Mouse (Mus musculus): ENCODE results near the gene Ly6g5c. TPM values are rescaled to one million over a fixed set of nuclear protein-coding genes. Genes with fewer than 3 reads are reported as not detected.
A peak's percentile ranks its signal among the peaks of the same experiment; 100 is the strongest.

The Ly6g5c gene
- polyA plus RNA-seq, 1 experiment = not detected

DNA sequence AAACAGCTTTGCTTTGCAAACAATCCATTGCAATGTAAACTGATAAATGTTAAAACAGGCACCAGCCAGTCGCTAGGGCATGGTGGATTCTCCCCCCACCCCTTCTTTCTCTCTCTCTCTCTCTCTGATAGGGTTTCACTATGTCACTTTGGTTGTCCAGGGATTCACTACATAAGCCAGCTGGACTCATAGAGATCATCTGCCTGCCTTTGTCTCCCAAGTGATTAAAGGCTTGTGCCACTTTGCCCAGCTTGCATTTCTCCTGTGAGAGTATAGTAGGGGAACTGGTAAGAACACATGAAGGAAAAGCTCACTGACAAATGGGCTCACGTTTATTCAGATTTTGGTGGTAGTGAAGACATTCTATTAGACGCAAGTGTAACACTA, 24.1 kb downstream of the Ly6g5c start:
- TF ChIP-seq POLR2A (IDR thresholded peaks at IDR 0.05; ENCODE audit: borderline replicate concordance, extremely low read depth, insufficient read depth, insufficient read length, poor library complexity, severe bottlenecking) (no peak), CTCF (IDR thresholded peaks at IDR 0.05; ENCODE audit: borderline replicate concordance, extremely low read depth, insufficient read depth, insufficient read length) (no peak)

DNA sequence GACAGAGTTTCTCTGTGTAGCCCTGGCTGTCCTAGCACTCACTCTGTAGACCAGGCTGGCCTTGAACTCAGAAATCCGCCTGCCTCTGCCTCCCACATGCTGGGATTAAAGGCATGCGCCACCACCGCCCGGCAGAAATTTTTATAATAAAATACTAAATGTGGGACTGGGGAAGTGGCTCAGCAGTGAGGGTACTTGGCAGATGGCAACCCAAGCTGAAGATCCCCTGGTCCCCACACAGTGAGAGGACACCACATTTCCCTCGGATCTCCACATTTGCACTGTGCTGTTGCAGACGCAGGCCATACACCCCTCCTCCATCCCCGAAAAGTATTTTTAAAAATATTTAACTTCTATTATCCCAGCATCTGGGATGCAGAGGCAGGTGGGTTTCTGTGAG, 25.4 kb downstream of the Ly6g5c start:
- TF ChIP-seq CTCF (IDR thresholded peaks at IDR 0.05; ENCODE audit: borderline replicate concordance, extremely low read depth, insufficient read depth, insufficient read length) = no peak
- DNase-seq (ENCODE audit: low read depth) = no peak

More for the DNA sequence above, 24.1 kb downstream of the Ly6g5c start:
- DNase-seq (ENCODE audit: low read depth) = no peak

DNA sequence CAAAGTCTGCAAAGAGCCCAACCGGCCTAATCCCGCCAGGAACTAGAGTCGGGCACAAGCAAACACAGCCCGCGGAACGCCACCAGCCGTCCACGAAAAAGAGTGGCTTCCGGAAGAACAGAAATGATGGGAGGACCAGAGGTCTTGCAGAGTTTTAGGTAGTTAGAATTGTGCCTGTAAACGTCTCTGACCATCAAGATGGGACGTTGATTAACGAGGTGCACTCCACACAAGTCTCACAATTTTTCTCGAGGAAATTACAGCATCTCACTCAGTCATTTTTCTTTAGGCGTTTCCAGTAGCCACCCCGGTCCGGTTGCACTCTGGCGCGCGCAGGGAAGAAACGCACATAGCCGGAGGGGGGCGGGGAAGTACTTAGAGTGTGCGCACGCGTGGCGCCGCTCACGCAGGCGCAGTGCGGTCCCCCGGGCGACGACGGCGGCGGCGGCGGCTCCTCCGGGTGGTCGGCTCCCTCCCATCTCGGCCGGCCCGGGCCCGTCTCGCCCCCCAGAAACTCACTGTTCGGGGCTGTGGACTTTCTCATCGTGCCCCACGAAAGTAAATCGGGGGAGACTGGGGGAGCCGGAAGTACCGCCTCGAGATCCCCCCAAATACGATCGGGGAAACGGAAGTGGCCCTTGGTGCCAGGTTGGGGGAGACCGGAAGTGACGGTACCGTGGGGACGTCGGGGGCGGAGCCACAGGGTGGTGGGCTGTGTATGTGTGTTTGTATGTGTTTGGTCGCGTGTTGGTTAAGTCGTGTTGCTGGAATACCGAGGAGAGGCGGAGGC, 26.9 kb downstream of the Ly6g5c start, which contains the start of gene Bag6:
Bag6 (plus strand) TSS at position 378 of the 790 bp plus-strand sequence.
- DNase-seq (ENCODE audit: low read depth) = peak; percentile 98
- TF ChIP-seq CTCF (IDR thresholded peaks at IDR 0.05; ENCODE audit: borderline replicate concordance, extremely low read depth, insufficient read depth, insufficient read length) = no peak
- peak; percentile 77 for TF ChIP-seq POLR2A (IDR thresholded peaks at IDR 0.05; ENCODE audit: borderline replicate concordance, extremely low read depth, insufficient read depth, insufficient read length, poor library complexity, severe bottlenecking)

DNA sequence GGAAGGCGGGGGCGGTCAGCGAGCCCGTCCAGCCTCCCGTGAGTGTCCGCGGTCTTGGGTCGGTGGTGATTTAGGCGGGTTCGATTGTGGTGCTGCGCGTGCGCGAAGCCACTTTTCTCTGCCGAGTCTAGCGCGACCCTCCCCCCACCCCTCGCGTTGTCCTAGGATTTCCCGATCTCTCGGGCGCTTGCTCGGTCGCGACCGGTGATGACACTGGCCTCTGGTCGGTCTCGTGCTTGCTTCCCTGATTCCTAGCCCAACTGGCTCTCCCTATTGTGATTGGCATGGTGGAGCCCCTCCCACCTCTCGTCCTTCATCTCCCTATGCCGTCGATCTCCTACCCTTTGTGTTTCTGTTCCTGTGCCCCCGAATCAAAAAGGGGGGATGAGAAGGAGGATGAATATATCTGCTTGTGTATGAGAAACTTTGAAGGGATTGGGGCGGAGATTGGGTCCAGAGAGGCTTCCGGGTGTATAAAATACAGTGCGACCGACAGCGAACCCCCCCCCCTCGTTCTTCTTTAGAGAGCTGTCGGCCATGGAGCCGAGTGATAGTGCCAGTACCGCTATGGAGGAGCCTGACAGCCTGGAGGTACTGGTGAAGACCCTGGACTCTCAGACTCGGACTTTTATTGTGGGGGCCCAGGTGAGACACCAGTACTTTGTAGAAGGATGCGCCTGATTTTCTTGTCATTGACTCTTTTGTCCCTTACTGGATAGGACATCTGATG, 27.7 kb downstream of the Ly6g5c start:
- no peak for DNase-seq (ENCODE audit: low read depth)
- TF ChIP-seq POLR2A (IDR thresholded peaks at IDR 0.05; ENCODE audit: borderline replicate concordance, extremely low read depth, insufficient read depth, insufficient read length, poor library complexity, severe bottlenecking) (no peak), CTCF (IDR thresholded peaks at IDR 0.05; ENCODE audit: borderline replicate concordance, extremely low read depth, insufficient read depth, insufficient read length) (no peak)

DNA sequence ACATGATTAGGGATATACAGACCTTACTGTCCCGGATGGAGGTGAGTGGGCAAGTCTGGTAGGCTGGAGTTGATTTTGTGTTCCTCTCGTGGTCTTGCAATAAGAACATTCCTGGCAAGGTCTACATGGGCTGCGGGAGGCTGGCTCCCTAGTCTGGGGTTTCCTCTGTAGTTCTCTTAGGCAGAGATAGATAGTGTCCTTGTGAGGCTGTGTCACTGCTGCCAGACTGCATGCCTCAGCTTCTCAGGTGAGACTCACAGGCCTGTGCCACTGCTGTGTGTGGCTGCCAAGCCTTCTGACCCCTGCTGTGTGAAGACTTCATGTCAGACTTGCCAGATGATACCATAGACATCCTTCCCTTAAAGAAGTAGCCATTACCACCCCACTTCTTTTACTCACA, 31.2 kb downstream of the Ly6g5c start:
- no peak for DNase-seq (ENCODE audit: low read depth)

DNA sequence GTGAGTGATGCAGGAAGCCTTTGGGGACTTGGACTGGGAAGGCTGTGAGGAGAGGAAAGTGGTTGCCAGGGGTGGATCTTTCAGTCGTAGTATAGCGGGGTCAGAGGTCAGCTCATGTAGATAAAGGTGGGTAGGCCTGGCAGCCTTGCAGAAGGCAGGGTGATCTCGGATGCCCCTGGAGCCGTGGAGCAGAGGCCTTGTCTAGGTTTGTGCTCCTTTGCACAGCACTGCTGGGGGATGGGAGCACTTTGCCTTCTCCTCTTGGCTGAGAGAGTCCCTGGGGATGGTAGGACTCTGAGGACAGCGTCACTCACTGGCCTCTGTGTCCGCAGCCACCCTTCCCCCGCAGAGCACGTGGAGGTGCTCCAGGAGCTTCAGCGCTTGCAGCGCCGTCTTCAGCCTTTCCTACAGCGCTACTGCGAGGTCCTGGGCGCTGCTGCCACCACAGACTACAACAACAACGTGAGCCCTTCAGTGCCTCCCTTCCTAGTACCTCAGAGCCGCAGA, 32.5 kb downstream of the Ly6g5c start:
- TF ChIP-seq POLR2A (IDR thresholded peaks at IDR 0.05; ENCODE audit: borderline replicate concordance, extremely low read depth, insufficient read depth, insufficient read length, poor library complexity, severe bottlenecking) (no peak), CTCF (IDR thresholded peaks at IDR 0.05; ENCODE audit: borderline replicate concordance, extremely low read depth, insufficient read depth, insufficient read length) (no peak)
- no peak for DNase-seq (ENCODE audit: low read depth)

More for the DNA sequence above, 31.2 kb downstream of the Ly6g5c start:
- TF ChIP-seq POLR2A (IDR thresholded peaks at IDR 0.05; ENCODE audit: borderline replicate concordance, extremely low read depth, insufficient read depth, insufficient read length, poor library complexity, severe bottlenecking) = no peak
- TF ChIP-seq CTCF (IDR thresholded peaks at IDR 0.05; ENCODE audit: borderline replicate concordance, extremely low read depth, insufficient read depth, insufficient read length) = no peak

DNA sequence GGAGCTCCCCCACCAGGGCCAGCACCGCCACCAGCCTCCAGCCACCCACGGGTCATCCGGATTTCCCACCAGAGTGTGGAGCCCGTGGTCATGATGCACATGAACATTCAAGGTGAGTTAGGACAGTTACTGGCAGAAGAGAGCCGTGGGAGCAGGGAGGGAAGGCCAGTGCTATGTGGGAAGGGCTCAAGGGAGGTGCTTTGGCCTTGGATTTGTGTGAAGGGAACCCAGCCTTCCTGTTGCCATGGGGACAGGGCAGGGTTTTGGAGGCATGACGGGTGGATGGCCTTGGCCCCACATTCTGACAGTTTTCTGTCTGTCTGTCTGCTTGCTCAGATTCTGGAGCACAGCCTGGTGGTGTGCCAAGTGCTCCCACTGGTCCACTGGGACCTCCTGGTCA, 33.9 kb downstream of the Ly6g5c start:
- no peak for TF ChIP-seq CTCF (IDR thresholded peaks at IDR 0.05; ENCODE audit: borderline replicate concordance, extremely low read depth, insufficient read depth, insufficient read length)
- no peak for DNase-seq (ENCODE audit: low read depth)

DNA sequence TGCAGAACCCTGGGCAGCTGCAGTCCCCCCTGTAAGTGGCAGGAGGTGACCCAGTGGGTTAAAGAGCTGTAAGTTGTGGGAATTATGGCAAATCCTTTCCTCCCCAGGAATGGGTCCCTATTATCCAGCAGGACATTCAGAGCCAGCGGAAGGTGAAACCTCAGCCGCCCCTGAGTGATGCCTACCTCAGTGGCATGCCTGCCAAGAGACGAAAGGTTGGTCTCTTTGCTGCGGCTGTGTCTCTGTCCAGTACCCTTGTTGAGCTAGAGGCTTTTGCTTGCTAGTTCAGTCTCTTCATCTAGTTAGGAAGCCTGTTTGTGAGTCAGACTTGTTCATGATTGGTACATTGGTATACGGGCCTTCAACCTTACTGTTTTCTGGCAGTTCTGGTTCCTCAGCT, 38.1 kb downstream of the Ly6g5c start:
- DNase-seq (ENCODE audit: low read depth) = no peak
- no peak for TF ChIP-seq POLR2A (IDR thresholded peaks at IDR 0.05; ENCODE audit: borderline replicate concordance, extremely low read depth, insufficient read depth, insufficient read length, poor library complexity, severe bottlenecking)
- no peak for TF ChIP-seq CTCF (IDR thresholded peaks at IDR 0.05; ENCODE audit: borderline replicate concordance, extremely low read depth, insufficient read depth, insufficient read length)

DNA sequence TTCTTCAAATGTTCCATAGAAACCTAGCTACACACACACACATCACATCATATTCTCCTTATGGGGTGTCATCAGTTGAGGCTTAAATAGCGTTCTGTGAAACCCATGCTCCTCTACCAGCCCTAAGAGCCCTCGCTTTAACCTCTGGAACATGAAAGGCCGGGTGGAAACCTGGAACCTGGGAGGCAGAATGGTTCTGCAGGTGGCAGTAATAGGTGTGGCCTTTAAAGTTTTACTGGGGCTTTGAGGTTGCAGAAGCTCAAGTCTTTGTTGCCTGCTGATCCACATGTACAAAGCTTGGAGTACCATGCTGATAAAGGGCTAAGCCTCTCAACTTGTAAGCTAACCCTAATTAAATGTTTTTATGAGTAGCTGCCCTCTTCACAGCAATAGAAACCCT, 39.3 kb downstream of the Ly6g5c start:
- TF ChIP-seq CTCF (IDR thresholded peaks at IDR 0.05; ENCODE audit: borderline replicate concordance, extremely low read depth, insufficient read depth, insufficient read length) = no peak
- no peak for TF ChIP-seq POLR2A (IDR thresholded peaks at IDR 0.05; ENCODE audit: borderline replicate concordance, extremely low read depth, insufficient read depth, insufficient read length, poor library complexity, severe bottlenecking)
- peak; percentile 19 for DNase-seq (ENCODE audit: low read depth)

DNA sequence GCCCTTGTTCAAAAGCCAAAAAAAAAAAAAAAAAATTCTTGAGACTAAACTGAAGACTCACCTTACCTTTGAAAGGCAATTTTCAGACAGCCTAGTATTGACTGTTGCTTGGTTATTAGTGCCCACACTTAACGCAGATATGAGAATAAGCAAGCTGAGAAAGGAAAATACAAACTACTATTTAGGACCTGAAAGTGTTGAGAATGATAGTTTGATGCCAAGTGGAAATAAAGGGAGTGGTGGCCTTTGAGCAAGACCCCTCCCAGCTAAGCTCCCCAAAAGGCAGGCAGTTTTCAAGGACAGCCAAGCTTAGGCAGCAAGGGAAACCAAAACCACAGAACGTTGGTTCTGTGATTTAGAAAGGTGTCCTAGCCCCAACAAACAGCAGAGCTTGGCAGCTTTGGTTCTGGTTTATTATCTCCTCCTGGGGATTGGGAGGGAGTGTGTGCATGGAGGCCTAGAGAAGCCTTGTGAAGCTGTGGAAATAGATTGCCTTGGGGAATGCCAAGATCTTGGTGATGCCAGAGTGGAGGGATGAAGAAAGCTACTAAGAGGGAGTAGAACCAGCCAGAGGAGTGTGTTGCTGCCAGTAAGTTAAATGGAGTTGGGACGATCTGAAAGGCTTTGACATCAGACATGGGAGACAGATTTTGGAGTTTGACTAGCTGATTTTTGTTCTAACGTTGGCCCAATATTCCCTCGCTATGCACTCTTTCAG, 40.0 kb downstream of the Ly6g5c start:
- DNase-seq (ENCODE audit: low read depth) = peak; percentile 20
- TF ChIP-seq CTCF (IDR thresholded peaks at IDR 0.05; ENCODE audit: borderline replicate concordance, extremely low read depth, insufficient read depth, insufficient read length) (no peak), POLR2A (IDR thresholded peaks at IDR 0.05; ENCODE audit: borderline replicate concordance, extremely low read depth, insufficient read depth, insufficient read length, poor library complexity, severe bottlenecking) (no peak)

DNA sequence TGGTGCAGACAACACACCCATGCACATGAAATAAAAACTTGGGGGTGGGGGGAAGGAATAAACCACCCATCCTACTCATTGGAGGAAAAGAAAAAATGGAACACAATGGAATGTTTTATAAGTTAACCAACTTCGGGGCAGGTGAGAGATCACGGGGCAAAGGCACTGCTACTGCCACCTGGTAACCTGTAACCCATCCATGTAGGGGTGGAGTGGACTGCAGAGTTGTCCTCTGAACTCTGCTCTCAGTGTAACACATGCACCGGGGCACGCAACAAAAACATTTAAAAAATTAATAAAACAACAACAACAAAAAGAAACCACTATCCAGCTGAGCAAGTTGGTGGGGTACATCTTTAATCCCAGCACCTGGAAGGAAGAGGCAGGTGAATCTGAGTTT, 44.0 kb downstream of the Ly6g5c start:
- no peak for DNase-seq (ENCODE audit: low read depth)
- TF ChIP-seq POLR2A (IDR thresholded peaks at IDR 0.05; ENCODE audit: borderline replicate concordance, extremely low read depth, insufficient read depth, insufficient read length, poor library complexity, severe bottlenecking) (no peak), CTCF (IDR thresholded peaks at IDR 0.05; ENCODE audit: borderline replicate concordance, extremely low read depth, insufficient read depth, insufficient read length) (no peak)

Measured in brain, embryonic 14.5 days (tissue).